Mouse (Mus musculus): Measurements from ENCODE around the gene Gsx2.

- TF ChIP-seq CTCF (IDR thresholded peaks at IDR 0.05; ENCODE audit: low read depth, low read length) = no peak
- no peak for TF ChIP-seq POLR2A (IDR thresholded peaks at IDR 0.05; ENCODE audit: insufficient read depth, low read length)
- TF ChIP-seq EP300 (IDR thresholded peaks at IDR 0.05; ENCODE audit: insufficient read depth, low read depth, low read length) = no peak
Observed at GRCm38 (mm10) chr5:75085521-75085875, 10.1 kb downstream of the Gsx2 start.

Data from ES-Bruce4 (cell line).